Mouse (Mus musculus): ENCODE results near the gene Slc35b1.
"Not testable (repeated sequence)": the region's sequence is repeated elsewhere in the genome, so short reads cannot be mapped to it uniquely, and the experiment has no call there.

Gene Slc35b1

DNA sequence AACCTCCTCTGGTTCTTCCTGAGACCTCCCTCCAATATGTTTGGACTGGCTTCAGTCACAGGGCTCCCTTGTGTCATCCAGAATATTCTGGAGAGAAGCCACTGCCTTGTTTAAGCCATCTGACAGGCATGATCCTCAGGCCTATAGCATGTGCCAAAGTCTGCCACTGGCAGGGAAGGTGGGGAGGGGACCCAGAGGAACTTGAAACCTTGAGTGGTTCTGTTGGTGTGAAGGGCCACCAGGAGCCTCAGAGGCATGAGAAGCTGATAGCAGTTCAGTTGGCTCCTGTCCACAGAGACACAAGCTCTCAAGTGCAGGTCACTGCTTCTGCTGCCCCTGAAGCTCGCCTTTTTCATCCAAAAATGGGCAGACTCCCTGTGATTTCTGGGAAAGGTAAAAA is 12.1 kb downstream of the Slc35b1 start:
- no peak for DNase-seq

DNA sequence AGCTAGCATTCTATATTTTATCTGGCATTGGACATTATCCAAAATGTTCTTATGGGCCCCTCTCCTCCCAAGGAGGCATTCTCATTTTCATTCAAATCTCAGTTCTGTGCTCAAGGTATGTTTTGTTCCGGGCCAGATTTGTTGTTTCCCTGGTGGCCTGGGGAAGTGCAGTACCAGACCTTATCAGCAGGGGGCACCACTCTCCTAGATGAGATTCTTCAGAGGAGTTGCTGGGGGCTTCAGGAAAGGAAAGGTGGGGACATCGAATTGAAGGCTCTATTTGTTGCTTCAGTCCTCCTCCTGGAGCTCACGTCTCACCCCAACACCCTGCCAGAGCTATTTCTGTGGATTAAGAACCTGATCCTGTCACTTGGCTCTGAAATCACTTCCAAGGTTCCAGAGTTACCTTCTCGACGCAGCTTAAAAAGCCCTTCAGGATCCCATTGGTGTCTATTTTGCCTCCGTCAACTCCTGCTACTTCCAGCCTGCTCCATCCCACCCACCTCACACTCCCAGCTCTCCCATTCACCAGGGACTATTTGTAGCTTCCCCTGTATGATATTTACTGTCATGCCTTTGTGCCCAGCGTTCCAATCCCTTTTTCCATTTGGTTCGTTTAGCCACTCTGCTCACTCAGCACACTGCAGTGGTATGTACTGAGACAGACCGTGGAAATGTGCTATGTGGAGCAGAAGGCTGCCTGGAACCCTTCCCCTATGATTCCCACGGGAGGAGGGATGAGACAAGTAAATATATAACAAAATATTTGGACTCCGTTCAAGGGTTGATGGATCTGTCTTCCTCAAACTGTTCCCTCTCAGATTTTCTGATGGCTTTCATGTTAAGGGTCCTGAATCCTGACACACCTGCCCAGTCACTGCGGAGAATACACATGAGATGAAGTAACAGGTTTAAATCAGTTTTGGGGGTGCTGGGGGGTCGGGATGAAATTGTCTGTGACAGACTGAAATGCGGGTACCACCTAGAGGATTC is 13.6 kb downstream of the Slc35b1 start:
- peak; percentile 75 for DNase-seq

GRCm38 (mm10) chr11:95399520-95400020 is 15.1 kb downstream of the Slc35b1 start:
- no peak for DNase-seq

DNA sequence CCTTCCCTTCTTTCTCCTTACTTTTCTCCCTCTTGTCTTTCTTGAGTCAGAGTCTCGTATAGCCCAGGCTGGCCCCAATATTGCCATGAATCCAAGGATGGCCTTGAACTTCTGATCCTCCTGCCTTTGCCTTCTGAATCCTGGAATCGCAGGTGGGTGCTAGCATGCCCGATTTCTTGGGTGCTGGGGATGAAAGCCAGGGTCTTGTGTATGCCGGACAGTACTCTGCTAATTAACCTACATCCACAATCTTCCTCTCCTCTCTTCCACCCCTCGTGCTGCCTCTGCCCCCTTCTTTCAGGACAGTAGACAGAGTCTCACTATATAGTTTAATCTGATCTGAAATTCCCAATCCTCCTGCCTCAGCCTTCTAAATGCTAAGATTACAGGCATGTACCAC is 17.1 kb downstream of the Slc35b1 start:
- DNase-seq: no peak

- DNase-seq: peak; percentile 27
Observed at GRCm38 (mm10) chr11:95402196-95402595, 17.7 kb downstream of the Slc35b1 start.

DNA sequence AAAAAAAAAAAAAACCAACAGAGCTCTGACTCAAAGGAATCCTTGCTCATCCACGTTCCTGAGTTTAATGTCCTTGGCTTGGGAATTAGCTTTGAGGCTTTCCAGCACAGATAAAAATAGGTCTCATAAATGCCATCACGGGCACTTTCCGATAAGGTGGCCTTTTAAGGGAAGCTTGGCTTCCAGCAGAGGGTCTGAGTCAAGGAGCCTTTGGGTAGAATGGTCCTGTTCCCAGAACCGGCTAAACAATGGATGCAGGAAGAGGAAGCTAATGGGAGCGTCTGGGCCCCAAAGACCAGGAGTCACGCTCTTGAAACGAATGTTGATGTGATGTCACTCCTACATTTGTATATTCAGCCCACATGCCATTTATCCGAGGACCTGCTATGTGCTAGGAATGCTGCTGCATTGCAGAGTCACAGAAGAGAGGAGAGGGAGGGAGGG is 18.2 kb downstream of the Slc35b1 start:
- DNase-seq: no peak

- DNase-seq: no peak
Observed at GRCm38 (mm10) chr11:95403382-95404340, 19.2 kb downstream of the Slc35b1 start.

DNA sequence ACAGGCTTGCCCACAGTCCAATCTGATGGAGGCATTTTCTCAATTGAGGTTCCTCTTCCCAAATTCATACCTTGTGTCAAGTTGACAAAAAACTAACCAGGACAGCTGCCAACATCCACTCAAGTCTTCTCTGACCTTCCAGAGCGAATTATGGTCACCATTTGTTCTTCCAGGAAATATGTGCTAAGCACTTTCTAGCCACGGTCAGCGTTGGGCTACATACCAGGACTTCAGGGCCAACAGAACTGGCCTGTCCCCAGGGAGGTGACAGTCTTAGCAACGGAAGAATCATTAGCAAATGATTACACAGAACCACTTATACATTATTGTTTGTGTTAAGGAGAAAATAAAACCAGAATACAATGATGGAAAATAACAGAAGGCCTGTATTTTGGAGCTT is 21.3 kb downstream of the Slc35b1 start:
- DNase-seq: no peak

GRCm38 (mm10) chr11:95406398-95406797 is 21.9 kb downstream of the Slc35b1 start:
- not testable (repeated sequence) for DNase-seq

DNA sequence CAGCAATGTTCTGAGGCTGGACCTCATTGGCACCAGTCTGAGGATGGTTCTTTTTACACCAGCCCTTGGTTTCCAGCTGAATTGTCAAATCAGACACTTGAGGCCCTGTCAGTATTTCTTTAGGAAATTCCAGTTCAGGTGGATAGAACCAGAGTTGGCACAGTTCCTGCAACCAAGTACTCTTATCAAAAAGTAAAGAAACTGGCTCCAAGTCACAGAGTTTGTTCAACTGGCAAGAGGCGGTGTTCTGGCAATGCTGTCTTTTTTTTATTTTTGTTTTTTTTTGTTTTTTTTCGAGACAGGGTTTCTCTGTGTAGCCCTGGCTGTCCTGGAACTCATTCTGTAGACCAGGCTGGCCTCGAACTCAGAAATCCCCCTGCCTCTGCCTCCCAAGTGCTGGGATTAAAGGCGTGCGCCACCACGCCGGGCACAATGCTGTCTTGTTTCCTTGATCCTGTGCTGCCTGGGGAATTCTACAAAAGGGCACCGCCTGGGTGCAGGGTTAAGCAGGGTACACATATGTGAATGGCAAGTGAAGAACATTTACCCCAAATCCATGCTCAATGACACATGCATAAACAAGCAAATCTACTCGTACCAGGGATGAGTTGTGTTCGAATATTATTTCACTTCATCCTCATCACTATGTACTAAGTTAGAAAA is 25.1 kb downstream of the Slc35b1 start:
- no peak for DNase-seq

DNA sequence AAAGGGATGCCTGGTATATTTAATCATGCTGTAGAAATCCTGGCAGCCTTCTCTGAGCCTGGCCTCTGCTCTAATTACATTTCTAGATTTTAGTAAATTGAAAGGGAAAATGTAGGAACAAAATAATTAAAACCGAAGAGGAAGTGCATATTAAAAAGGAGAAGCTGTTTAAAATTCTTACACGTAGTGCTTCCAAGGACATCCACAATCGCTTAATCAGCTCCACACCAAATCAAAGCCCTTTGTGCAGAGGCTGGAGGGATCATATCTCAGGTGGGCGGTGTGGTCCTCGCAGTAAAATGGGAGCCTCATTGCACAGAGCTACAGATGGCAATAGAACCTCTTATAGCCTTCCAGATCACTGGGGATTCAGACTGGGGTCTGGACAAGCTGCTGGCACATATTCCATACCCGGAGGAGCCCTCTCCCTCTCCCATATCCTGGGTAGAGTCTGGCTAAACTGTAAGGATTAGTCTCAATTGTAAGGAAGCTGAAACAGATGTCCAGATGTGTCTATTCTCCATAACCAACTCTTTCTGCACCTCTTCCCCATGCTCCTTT is 27.0 kb downstream of the Slc35b1 start:
- no peak for DNase-seq

- no peak for DNase-seq
Observed at GRCm38 (mm10) chr11:95412615-95413014, 28.1 kb downstream of the Slc35b1 start.

- DNase-seq: peak; percentile 95
Observed at GRCm38 (mm10) chr11:95413641-95414535, 29.4 kb downstream of the Slc35b1 start, which contains the start of gene Spop. TSS of gene Spop (plus strand) at chr11:95414080.

DNA sequence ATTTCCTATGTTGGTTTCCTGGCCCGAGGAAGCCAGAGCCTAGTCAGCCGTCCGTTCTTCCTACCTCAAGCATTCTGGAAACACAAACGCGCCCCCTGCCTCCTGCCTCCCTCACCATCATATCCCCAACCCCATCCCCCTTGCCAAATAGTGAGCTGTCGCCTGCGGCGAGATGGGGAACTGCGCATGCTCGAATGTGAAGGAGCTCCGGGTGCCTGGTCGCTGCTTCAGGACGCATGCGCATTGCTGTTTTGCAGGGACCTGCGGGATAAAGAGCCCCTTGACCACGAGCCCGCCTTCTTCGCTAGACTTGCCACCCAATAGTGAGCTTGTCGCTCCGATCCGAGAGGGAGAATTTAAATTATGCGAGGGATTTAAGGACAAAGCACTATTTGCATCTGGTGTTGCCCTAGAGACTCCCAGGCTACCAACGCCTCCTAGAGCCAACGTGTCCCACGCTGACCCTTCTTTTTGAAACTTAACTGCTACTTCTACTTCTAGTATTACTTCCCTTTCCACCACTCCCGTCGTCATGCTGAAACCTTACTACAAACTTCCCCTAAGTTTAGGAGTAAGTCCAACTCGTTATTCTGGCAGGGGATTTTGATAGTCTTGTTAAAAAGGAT is 30.2 kb downstream of the Slc35b1 start:
- peak; percentile 98 for DNase-seq

- DNase-seq: no peak
Observed at GRCm38 (mm10) chr11:95415931-95416330, 31.4 kb downstream of the Slc35b1 start.

DNA sequence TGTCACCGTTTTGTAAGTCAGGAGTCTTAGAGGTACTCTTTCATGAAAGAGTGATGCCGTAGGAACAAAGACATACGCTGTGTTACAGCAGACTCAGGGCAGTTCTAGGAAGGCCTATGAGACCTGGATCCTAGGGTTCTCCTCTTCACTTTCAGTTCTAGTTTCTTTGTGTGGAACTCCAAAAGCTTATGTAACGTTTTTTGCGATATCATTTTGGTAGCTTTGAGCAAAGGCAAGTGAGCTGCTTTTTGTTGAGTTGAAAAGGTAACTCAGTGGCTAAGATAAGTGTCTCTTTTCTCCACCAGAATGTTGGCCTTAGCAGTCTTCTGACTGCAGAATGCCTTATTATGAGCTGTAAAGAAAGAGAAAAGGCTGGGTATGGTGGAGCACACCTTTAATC is 32.8 kb downstream of the Slc35b1 start:
- DNase-seq: no peak

DNA sequence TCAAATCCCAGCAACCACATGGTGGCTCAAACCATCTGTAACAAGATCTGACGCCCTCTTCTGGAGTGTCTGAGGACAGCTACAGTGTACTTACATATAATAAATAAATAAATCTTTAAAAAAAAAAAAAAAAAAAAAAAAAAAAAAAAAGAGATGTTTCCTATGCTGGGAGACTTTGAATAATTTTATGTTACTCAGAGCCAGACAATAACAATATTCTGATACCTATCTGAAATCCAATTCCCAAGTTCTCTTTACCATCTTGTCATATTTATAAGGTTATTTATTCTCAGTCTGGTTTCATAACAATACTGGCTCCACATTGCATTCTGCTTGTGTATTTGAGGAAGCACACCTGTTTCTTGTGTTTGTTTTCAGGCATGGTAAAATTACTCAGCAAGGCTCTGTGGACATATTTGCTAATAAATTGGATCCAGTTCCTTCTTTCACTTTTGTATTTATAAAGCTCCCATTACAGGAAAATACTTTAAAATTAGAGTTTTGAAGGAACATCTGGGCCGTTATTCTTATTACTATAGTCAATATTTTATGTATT is 36.5 kb downstream of the Slc35b1 start:
- DNase-seq: no peak

GRCm38 (mm10) chr11:95423505-95423904 is 39.0 kb downstream of the Slc35b1 start:
- DNase-seq: no peak

GRCm38 (mm10) chr11:95431344-95431743 is 46.9 kb downstream of the Slc35b1 start:
- no peak for DNase-seq

DNA sequence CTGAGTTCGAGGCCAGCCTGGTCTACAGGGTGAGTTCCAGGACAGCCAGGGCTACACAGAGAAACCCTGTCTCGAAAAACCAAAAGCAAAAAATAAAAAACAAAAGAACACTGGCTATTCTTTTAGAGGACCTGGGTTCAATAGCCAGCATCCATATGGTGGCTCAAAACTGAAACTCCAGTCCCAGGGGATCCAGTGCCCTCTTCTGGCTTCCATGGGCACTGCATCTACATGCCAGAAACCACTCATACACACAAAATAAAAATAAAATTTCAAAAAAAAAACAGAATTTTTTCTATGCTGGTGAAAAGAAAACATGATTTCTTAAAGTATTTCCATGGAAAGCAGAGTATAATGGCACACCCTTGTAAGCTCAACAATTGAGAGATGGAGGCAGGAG is 47.7 kb downstream of the Slc35b1 start:
- peak; percentile 34 for DNase-seq
